Mouse (Mus musculus): Measurements from ENCODE around the gene Scfd2. TPM values are rescaled to one million over a fixed set of nuclear protein-coding genes. Genes with fewer than 3 reads are reported as not detected.

Scfd2 gene
- polyA plus RNA-seq, 1 experiment = 3.1 TPM

DNA sequence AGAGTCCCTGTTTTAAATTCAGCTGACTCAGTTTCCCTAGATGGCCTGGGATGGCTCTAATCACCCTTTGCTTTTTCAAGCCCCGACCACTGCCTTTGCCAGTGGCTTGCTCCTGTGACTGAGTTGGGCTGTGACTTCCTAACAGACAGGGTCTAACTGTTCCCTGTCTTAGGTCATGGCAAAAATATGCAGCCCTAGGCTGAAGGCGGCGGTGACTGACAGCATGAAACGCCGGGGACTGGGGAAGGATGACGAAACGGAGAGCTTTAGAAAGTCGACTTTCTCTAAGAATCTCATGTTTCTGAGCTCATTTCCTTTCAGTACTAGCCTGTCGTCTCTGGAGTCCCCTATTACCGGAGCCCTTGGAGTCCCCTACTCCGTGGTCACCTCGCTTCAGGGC lies 359.4 kb downstream of the Scfd2 start:
- H3K4me1 ChIP-seq (ENCODE audit: control insufficient read depth, insufficient read depth, low read length) = peaks cover 5% of the 10 kb centered on the region
- no peak overlapping the region for H3K27ac ChIP-seq (ENCODE audit: control insufficient read depth, insufficient read depth, low read depth, low read length, poor library complexity)
- TF ChIP-seq POLR2A (IDR thresholded peaks at IDR 0.05; ENCODE audit: borderline replicate concordance, control insufficient read depth, low read depth, low read length) (no peak), CTCF (IDR thresholded peaks at IDR 0.05; ENCODE audit: control insufficient read depth, insufficient read depth, low read length) (no peak)
- H3K4me3 ChIP-seq (replicated peaks; ENCODE audit: control insufficient read depth, low read depth, low read length) = no peak overlapping the region
- WGBS = 45% methylated on average over 12 of the region's 12 CpGs

DNA sequence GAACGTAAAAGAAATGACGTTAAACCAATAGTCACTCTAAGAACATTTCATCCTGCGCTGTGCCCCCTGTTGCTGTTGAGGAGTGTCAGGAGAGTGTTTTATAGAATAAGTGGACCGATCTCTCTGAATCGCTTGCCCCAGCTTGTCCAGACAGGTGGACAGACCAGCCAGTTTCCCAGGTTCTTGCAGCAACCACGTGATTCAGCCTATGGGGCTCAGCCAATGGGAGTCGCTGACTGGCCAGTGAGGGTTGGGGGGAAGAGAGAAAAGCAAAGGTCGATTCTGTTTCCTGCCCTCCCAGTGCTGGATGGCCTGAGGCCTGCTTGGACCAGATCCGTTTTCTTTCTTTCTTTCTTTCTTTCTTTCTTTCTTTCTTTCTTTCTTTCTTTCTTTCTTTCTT lies 359.8 kb downstream of the Scfd2 start:
- H3K4me3 ChIP-seq (replicated peaks; ENCODE audit: control insufficient read depth, low read depth, low read length) = no peak overlapping the region
- H3K27ac ChIP-seq (ENCODE audit: control insufficient read depth, insufficient read depth, low read depth, low read length, poor library complexity) = no peak overlapping the region
- TF ChIP-seq POLR2A (IDR thresholded peaks at IDR 0.05; ENCODE audit: borderline replicate concordance, control insufficient read depth, low read depth, low read length) (no peak), CTCF (IDR thresholded peaks at IDR 0.05; ENCODE audit: control insufficient read depth, insufficient read depth, low read length) (no peak)
- WGBS = 76% methylated on average over 9 of the region's 9 CpGs
- H3K4me1 ChIP-seq (ENCODE audit: control insufficient read depth, insufficient read depth, low read length) = peaks cover under 1% of the 10 kb centered on the region

DNA sequence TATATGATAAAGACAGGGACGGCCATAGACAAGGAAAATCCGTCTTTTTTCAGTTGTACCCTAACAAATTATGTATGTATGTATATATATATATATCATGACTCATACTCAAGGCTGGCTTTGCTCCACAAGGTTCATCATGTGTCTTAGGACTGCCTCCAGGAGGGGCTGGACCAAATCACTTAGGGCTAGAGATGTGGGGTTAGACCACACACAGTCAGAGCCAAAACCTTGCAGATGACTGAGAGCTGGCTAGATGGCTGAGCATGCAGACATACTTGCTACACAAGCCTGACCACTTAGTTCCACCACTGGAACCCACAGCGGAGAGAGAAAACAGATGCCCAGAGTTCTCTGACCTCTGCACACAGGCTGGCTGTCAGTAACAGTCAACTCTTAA lies 363.5 kb downstream of the Scfd2 start:
- peaks cover 4% of the 10 kb centered on the region; the same call in 1 of the 2 replicates for H3K4me1 ChIP-seq (ENCODE audit: control insufficient read depth, insufficient read depth, low read length)
- 81% methylated on average over 3 of the region's 3 CpGs for WGBS
- TF ChIP-seq POLR2A (IDR thresholded peaks at IDR 0.05; ENCODE audit: borderline replicate concordance, control insufficient read depth, low read depth, low read length) (no peak), CTCF (IDR thresholded peaks at IDR 0.05; ENCODE audit: control insufficient read depth, insufficient read depth, low read length) (no peak)
- H3K27ac ChIP-seq (ENCODE audit: control insufficient read depth, insufficient read depth, low read depth, low read length, poor library complexity) = no peak overlapping the region
- no peak overlapping the region for H3K4me3 ChIP-seq (replicated peaks; ENCODE audit: control insufficient read depth, low read depth, low read length)

DNA sequence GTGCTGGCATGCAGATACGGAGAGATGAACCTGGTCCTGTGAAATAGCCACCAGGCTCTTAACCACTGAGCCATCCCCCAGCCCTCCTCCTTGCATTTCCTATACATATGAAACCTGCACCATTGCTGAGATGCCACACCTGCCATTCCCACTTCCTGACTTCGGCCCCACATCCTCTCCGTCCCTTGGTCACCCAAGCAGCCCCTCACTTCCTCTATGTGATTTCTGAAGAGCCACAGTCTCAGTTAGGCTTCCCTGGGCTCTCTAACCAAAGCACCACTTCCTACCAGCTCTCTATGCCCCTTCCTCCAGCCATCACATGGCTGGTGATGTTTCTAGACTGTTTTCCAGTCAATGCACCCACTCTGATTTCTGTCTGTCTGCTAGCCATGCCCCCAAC lies 364.9 kb downstream of the Scfd2 start:
- H3K4me1 ChIP-seq (ENCODE audit: control insufficient read depth, insufficient read depth, low read length) = peaks cover 4% of the 10 kb centered on the region; the same call in 1 of the 2 replicates
- H3K27ac ChIP-seq (ENCODE audit: control insufficient read depth, insufficient read depth, low read depth, low read length, poor library complexity) = peak overlapping the region; percentile 28; the same call in 1 of the 2 replicates
- TF ChIP-seq POLR2A (IDR thresholded peaks at IDR 0.05; ENCODE audit: borderline replicate concordance, control insufficient read depth, low read depth, low read length) (no peak), CTCF (IDR thresholded peaks at IDR 0.05; ENCODE audit: control insufficient read depth, insufficient read depth, low read length) (no peak)
- 6% methylated on average over 3 of the region's 3 CpGs for WGBS
- no peak overlapping the region for H3K4me3 ChIP-seq (replicated peaks; ENCODE audit: control insufficient read depth, low read depth, low read length)

DNA sequence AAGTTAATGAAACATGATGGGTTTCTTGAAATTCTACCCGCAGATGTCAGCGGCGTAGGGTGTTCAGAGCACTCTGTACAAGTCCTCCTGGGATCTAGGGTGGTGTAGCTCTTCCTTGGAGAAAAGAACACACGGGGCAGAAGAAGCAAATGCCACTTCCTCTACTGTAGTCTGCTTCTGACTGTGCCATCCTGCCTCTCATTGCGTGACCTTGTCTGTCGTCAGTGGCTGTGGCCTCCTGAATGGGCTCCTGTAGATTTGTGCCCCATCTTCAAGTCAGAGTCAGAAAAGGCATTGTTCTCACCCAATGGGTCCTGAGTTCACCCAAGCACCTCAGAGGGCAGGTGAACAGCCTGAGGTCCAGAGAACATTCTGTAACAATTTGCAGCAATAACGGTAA lies 367.0 kb downstream of the Scfd2 start:
- Histone ChIP-seq H3K4me3 (replicated peaks; ENCODE audit: control insufficient read depth, low read depth, low read length) (no peak overlapping the region), H3K27ac (ENCODE audit: control insufficient read depth, insufficient read depth, low read depth, low read length, poor library complexity) (peak overlapping the region; percentile 31), H3K4me1 (ENCODE audit: control insufficient read depth, insufficient read depth, low read length) (peaks cover 4% of the 10 kb centered on the region; the same call in 1 of the 2 replicates)
- no peak for TF ChIP-seq POLR2A (IDR thresholded peaks at IDR 0.05; ENCODE audit: borderline replicate concordance, control insufficient read depth, low read depth, low read length)
- no peak for TF ChIP-seq CTCF (IDR thresholded peaks at IDR 0.05; ENCODE audit: control insufficient read depth, insufficient read depth, low read length)
- WGBS = 44% methylated on average over 7 of the region's 7 CpGs

DNA sequence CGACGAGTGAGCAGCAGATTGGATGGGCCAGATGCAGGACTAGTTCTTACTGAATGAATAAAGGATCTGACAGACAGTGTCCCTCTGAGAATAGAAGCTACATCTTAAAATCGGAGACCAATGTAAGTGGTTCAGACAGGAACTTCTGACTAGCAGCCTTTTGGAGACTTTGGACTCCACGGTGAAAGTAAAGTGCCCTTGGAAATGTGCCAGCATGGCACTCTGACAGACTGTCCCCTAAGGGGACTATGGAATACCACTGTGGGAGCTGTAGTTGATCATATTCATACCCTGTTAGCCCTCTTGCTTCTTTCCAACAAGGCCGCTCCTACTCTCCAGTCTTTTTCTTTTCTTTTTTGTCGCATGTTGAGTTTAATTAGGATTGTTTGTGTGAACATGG lies 368.4 kb downstream of the Scfd2 start:
- 79% methylated on average over 6 of the region's 6 CpGs for WGBS

DNA sequence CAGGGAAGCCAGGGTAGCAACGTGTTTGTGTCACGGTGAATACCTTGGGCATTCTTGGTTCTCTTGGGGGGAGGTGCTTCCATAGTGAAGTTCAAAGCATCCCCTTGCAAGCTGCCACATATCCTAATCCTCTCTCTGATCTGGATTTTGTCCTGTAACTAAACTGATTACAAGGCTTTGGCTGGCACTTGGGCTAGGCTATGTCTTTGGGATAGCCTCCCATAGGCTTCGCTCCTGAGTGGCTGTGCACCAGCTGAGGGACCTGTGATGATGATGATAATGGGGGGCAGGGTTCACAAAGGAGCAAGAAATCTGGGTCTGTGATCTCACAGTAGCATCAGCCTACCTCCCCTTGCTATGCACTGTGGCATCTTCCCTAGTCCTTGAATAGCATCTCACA lies 369.5 kb downstream of the Scfd2 start:
- TF ChIP-seq POLR2A (IDR thresholded peaks at IDR 0.05; ENCODE audit: borderline replicate concordance, control insufficient read depth, low read depth, low read length) (no peak), CTCF (IDR thresholded peaks at IDR 0.05; ENCODE audit: control insufficient read depth, insufficient read depth, low read length) (no peak)
- Histone ChIP-seq H3K4me1 (ENCODE audit: control insufficient read depth, insufficient read depth, low read length) (peaks cover 4% of the 10 kb centered on the region; the same call in 1 of the 2 replicates), H3K27ac (ENCODE audit: control insufficient read depth, insufficient read depth, low read depth, low read length, poor library complexity) (no peak overlapping the region), H3K4me3 (replicated peaks; ENCODE audit: control insufficient read depth, low read depth, low read length) (no peak overlapping the region)
- WGBS = 91% methylated on average over 3 of the region's 3 CpGs

More for the DNA sequence above, 368.4 kb downstream of the Scfd2 start:
- Histone ChIP-seq H3K4me3 (replicated peaks; ENCODE audit: control insufficient read depth, low read depth, low read length) (no peak overlapping the region), H3K27ac (ENCODE audit: control insufficient read depth, insufficient read depth, low read depth, low read length, poor library complexity) (no peak overlapping the region), H3K4me1 (ENCODE audit: control insufficient read depth, insufficient read depth, low read length) (peaks cover 4% of the 10 kb centered on the region; the same call in 1 of the 2 replicates)
- TF ChIP-seq POLR2A (IDR thresholded peaks at IDR 0.05; ENCODE audit: borderline replicate concordance, control insufficient read depth, low read depth, low read length) (no peak), CTCF (IDR thresholded peaks at IDR 0.05; ENCODE audit: control insufficient read depth, insufficient read depth, low read length) (no peak)

DNA sequence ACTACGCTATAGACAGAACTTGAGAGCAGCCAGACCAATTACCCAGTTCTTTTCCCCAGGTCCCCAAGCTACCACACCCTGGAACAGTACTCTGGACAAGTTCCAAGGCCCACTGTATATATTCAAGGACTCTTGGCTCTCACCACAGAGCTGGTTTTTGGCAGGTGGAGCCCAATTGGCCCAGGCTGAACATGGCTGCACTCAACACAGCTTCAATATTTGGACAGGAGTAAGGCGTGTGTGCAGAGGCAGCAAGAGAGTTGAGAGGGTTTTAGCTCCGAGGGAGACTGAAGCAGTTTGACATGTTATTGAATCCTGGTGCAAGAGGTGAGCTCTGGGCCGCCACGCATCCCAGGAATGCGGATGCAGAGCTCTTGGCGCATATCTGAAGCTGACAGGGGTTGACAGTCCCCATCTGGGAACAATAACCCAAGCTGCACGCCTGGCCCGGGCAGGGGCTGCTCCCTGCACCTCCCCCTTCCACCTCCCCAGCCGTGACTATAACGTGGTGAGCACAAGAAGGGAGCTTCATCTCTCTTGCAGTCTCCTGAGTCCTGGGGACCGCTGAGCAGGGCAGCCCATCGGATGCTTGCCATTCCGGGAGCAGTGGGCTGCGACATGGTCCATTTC lies 370.1 kb downstream of the Scfd2 start:
- Histone ChIP-seq H3K27ac (ENCODE audit: control insufficient read depth, insufficient read depth, low read depth, low read length, poor library complexity) (no peak overlapping the region; the same call in 1 of the 2 replicates), H3K4me1 (ENCODE audit: control insufficient read depth, insufficient read depth, low read length) (peaks cover 4% of the 10 kb centered on the region; the same call in 1 of the 2 replicates), H3K4me3 (replicated peaks; ENCODE audit: control insufficient read depth, low read depth, low read length) (no peak overlapping the region)
- WGBS = 84% methylated on average over 15 of the region's 15 CpGs
- TF ChIP-seq CTCF (IDR thresholded peaks at IDR 0.05; ENCODE audit: control insufficient read depth, insufficient read depth, low read length) (no peak), POLR2A (IDR thresholded peaks at IDR 0.05; ENCODE audit: borderline replicate concordance, control insufficient read depth, low read depth, low read length) (no peak)

All from bone marrow, adult 2 months (tissue).